Mouse (Mus musculus) cerebellum, adult 18-20 months (tissue): ENCODE data around the gene Mmp7.

Experiments
- DNase-seq, 2 experiments: peaks; one replicate each; pipeline ENCODE4 v3.0.0; 2021

Mmp7 gene

GRCm38 (mm10) chr9:7744156-7744555 lies 52.3 kb downstream of the Mmp7 start:
- DNase-seq, result no peak

- no peak for DNase-seq
These were observed 57.0 kb downstream of the Mmp7 start for GRCm38 (mm10) chr9:7748881-7749280.
